Mouse (Mus musculus) lung, adult 2 months (tissue): Measurements from ENCODE around the gene Ahrr.

Experiments used
- CTCF ChIP-seq: fragments of 200-500 bp; IDR thresholded peaks from 2 replicates; pipeline ENCODE4 v1.5.1; 2011; ENCODE audit warnings: mild to moderate bottlenecking, low read length, control low read depth; ENCODE audit not compliant: insufficient read depth
- POLR2A ChIP-seq: fragments of 200-500 bp; IDR thresholded peaks from 2 replicates; pipeline ENCODE4 v1.6.1; 2011; ENCODE audit warnings: low read depth, mild to moderate bottlenecking, control low read depth, low read length, borderline replicate concordance; ENCODE audit errors: extremely low read depth

DNA sequence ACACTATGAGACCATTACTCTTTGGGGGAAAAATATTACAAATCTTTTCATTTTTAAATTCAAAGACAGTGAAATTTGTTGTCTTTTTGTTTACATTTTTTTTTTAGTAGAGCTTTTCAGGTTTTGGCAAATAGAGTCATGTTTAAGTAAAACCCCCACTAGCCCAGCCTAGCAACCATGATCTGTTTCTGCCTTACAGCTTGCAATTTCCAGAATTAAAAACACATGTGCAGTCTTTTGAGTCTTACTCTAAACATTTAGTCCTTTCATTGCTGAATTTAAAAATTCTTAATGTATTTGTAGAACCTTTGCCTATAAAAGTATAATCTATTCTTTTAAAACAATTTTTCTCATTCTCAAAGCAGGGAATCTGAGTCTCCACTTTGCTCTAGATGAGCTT lies 37.2 kb upstream of the Ahrr start:
- TF ChIP-seq POLR2A (no peak), CTCF (no peak)
